Comparison of ENCODE assay signal across 8 mouse cellular contexts in genomic region chr7:71471658-71472383, GRCm38 (mm10).
DNase-seq lines count a peak whose midpoint lies in the region; ATAC-seq lines count a peak whose summit lies in the region.
"Had no signal": no experiment of that assay in that cellular context is flagged by ENCODE, and none has a peak within 500 bp of the region (broad histone marks: within the 10 kb centered on the region; RNA-seq: fewer than 3 reads in every experiment).

No protein-coding gene starts in this region.

- intact Hi-C loops in heart, postnatal 36 days (cut with DNase I): loop anchor here (5.0 kb wide), 1 partner anchor 110 kb away; no protein-coding TSS in a partner anchor

- H3K27me3 ChIP-seq in midbrain, embryonic 14.5 days (ENCODE audit: control insufficient read depth, insufficient read depth, low read length): no peaks in the 10 kb centered on the region
- H3K27me3 ChIP-seq in midbrain, embryonic 16.5 days (ENCODE audit: control insufficient read depth, insufficient read depth, low read depth, low read length): no peaks in the 10 kb centered on the region
- no peaks in the 10 kb centered on the region for H3K27me3 ChIP-seq in limb, embryonic 11.5 days (ENCODE audit: control insufficient read depth, insufficient read depth, low read length)
- H3K27me3 ChIP-seq in neural tube, embryonic 15.5 days (replicated peaks): no peaks in the 10 kb centered on the region
- H3K27me3 ChIP-seq: liver, embryonic 13.5 days had no signal

- DNase-seq in midbrain, embryonic 14.5 days: peak; percentile 8
- peak; percentile 49 for DNase-seq in forelimb bud, embryonic 11.5 days (ENCODE audit: low read depth, low spot score)
- DNase-seq in heart, postnatal 36 days: peak; percentile 23 to 36
- DNase-seq in limb, embryonic 11.5 days (ENCODE audit: low spot score): peak; percentile 53
- no peak for DNase-seq in natural killer cell, adult 2 months (ENCODE audit: low spot score in 2 of 2)
- DNase-seq: liver, embryonic 13.5 days had no signal

- H3K4me1 ChIP-seq in midbrain, embryonic 14.5 days (ENCODE audit: control insufficient read depth, insufficient read depth, low read length): no peaks in the 10 kb centered on the region
- H3K4me1 ChIP-seq in midbrain, embryonic 16.5 days (ENCODE audit: control insufficient read depth, insufficient read depth, low read length): no peaks in the 10 kb centered on the region
- H3K4me1 ChIP-seq in limb, embryonic 11.5 days (ENCODE audit: control insufficient read depth, insufficient read depth, low read length): peaks cover 15% of the 10 kb centered on the region
- peaks cover 14% of the 10 kb centered on the region for H3K4me1 ChIP-seq in neural tube, embryonic 15.5 days
- H3K4me1 ChIP-seq: liver, embryonic 13.5 days had no signal

- no peak overlapping the region for H3K4me2 ChIP-seq in midbrain, embryonic 14.5 days (ENCODE audit: low read length)
- H3K4me2 ChIP-seq in midbrain, embryonic 16.5 days (ENCODE audit: low read length): no peak overlapping the region
- H3K4me2 ChIP-seq in limb, embryonic 11.5 days (ENCODE audit: low read depth, severe bottlenecking): peak overlapping the region; percentile 29
- H3K4me2 ChIP-seq in neural tube, embryonic 15.5 days: peak overlapping the region; percentile 34
- H3K4me2 ChIP-seq: liver, embryonic 13.5 days had no signal

- H3K4me3 ChIP-seq in midbrain, embryonic 14.5 days (replicated peaks; ENCODE audit: low read depth, low read length): no peak overlapping the region
- H3K4me3 ChIP-seq in midbrain, embryonic 16.5 days (ENCODE audit: low read depth, low read length): no peak overlapping the region
- no peak overlapping the region for H3K4me3 ChIP-seq in limb, embryonic 11.5 days (ENCODE audit: low read depth, low read length)
- no peak overlapping the region; the same call in 1 of the 2 replicates for H3K4me3 ChIP-seq in neural tube, embryonic 15.5 days (replicated peaks)
- H3K4me3 ChIP-seq: liver, embryonic 13.5 days had no signal

- WGBS in midbrain, embryonic 14.5 days: 70% methylated on average over 18 of the region's 18 CpGs
- WGBS in midbrain, embryonic 16.5 days: 59% methylated on average over 18 of the region's 18 CpGs
- 3% methylated on average over 18 of the region's 18 CpGs for WGBS in limb, embryonic 11.5 days
- 8% methylated on average over 18 of the region's 18 CpGs for WGBS in neural tube, embryonic 15.5 days

- no peak for ATAC-seq in midbrain, embryonic 14.5 days (ENCODE audit: low FRiP score, low TSS enrichment)
- ATAC-seq in midbrain, embryonic 16.5 days: no peak
- ATAC-seq in limb, embryonic 11.5 days (ENCODE audit: insufficient number of reproducible peaks, low FRiP score, low TSS enrichment, low read depth): no peak
- ATAC-seq in neural tube, embryonic 15.5 days (ENCODE audit: low FRiP score): no peak

- H3K9ac ChIP-seq in midbrain, embryonic 14.5 days (replicated peaks; ENCODE audit: low read length): no peak overlapping the region
- no peak overlapping the region for H3K9ac ChIP-seq in midbrain, embryonic 16.5 days (ENCODE audit: low read depth, low read length)
- H3K9ac ChIP-seq in limb, embryonic 11.5 days (ENCODE audit: low read length): no peak overlapping the region
- H3K9ac ChIP-seq in neural tube, embryonic 15.5 days (replicated peaks): no peak overlapping the region
- H3K9ac ChIP-seq: liver, embryonic 13.5 days had no signal

- no peak overlapping the region for H3K27ac ChIP-seq in midbrain, embryonic 14.5 days (replicated peaks; ENCODE audit: low read depth, low read length)
- no peak overlapping the region for H3K27ac ChIP-seq in midbrain, embryonic 16.5 days (ENCODE audit: low read length)
- H3K27ac ChIP-seq in limb, embryonic 11.5 days (replicated peaks; ENCODE audit: low read depth, low read length): no peak overlapping the region
- peak overlapping the region; percentile 37 for H3K27ac ChIP-seq in neural tube, embryonic 15.5 days (replicated peaks)
- H3K27ac ChIP-seq: liver, embryonic 13.5 days had no signal

- no peaks in the 10 kb centered on the region for H3K9me3 ChIP-seq in midbrain, embryonic 14.5 days (ENCODE audit: control insufficient read depth, low read length)
- no peaks in the 10 kb centered on the region for H3K9me3 ChIP-seq in midbrain, embryonic 16.5 days (replicated peaks; ENCODE audit: control insufficient read depth, low read length, poor library complexity, severe bottlenecking)
- no peaks in the 10 kb centered on the region for H3K9me3 ChIP-seq in limb, embryonic 11.5 days (ENCODE audit: control insufficient read depth, low read length)
- H3K9me3 ChIP-seq in neural tube, embryonic 15.5 days (replicated peaks): no peaks in the 10 kb centered on the region
- H3K9me3 ChIP-seq: liver, embryonic 13.5 days had no signal

- H3K36me3 ChIP-seq in midbrain, embryonic 14.5 days (ENCODE audit: control insufficient read depth, insufficient read depth, low read length): no peaks in the 10 kb centered on the region
- no peaks in the 10 kb centered on the region for H3K36me3 ChIP-seq in midbrain, embryonic 16.5 days (ENCODE audit: control insufficient read depth, insufficient read depth, low read length)
- H3K36me3 ChIP-seq in limb, embryonic 11.5 days (ENCODE audit: control insufficient read depth, insufficient read depth, low read length): no peaks in the 10 kb centered on the region
- H3K36me3 ChIP-seq in neural tube, embryonic 15.5 days: no peaks in the 10 kb centered on the region
- H3K36me3 ChIP-seq: liver, embryonic 13.5 days had no signal

Comparison
In these comparisons a context has a peak if more than half of its experiments do, and no peak if none do; other contexts are left out.
1. DNase-seq: peak in midbrain, embryonic 14.5 days (single experiment), forelimb bud, embryonic 11.5 days (single experiment), heart, postnatal 36 days (2 of 2) and limb, embryonic 11.5 days (single experiment); none in natural killer cell, adult 2 months (0 of 2).
2. H3K4me2 ChIP-seq: peak in limb, embryonic 11.5 days (single experiment) and neural tube, embryonic 15.5 days (single experiment); none in midbrain, embryonic 14.5 days (single experiment) and midbrain, embryonic 16.5 days (single experiment).